Mouse (Mus musculus): ENCODE data around the gene Park7. TPM values are rescaled to one million over a fixed set of nuclear protein-coding genes. Genes with fewer than 3 reads are reported as not detected.
A peak's percentile ranks its signal among the peaks of the same experiment; 100 is the strongest.

The Park7 gene
- polyA plus RNA-seq, 1 experiment from 2014 or later: 443 TPM

GRCm38 (mm10) chr4:150869276-150870197 lies 44.7 kb downstream of the Park7 start:
- Histone ChIP-seq H3K4me1 (ENCODE audit: control insufficient read depth, insufficient read depth, low read length) (peaks cover 10% of the 10 kb centered on the region), H3K4me3 (ENCODE audit: low read depth, low read length) (no peak overlapping the region), H3K9me3 (replicated peaks; ENCODE audit: control insufficient read depth, low read length) (no peaks in the 10 kb centered on the region), H3K36me3 (replicated peaks; ENCODE audit: control insufficient read depth, insufficient read depth, low read depth, low read length) (0 out of 2 replicates have a peak, but pooled peaks cover 2% of the 10 kb centered on the region), H3K9ac (replicated peaks; ENCODE audit: low read length) (no peak overlapping the region), H3K4me2 (ENCODE audit: low read depth, low read length) (no peak overlapping the region), H3K27me3 (ENCODE audit: control insufficient read depth, insufficient read depth, low read length) (no peaks in the 10 kb centered on the region), H3K27ac (replicated peaks; ENCODE audit: low read depth, low read length) (no peak overlapping the region; the same call in 1 of the 2 replicates)
- ATAC-seq (replicated peaks; ENCODE audit: insufficient number of reproducible peaks, low FRiP score, low TSS enrichment, low read depth) (no peak), DNase-seq (ENCODE audit: low spot score) (no peak)
- 69% methylated on average over 17 of the region's 17 CpGs for WGBS

- Histone ChIP-seq H3K27me3 (ENCODE audit: control insufficient read depth, insufficient read depth, low read length) (no peaks in the 10 kb centered on the region), H3K9me3 (replicated peaks; ENCODE audit: control insufficient read depth, low read length) (no peaks in the 10 kb centered on the region), H3K4me1 (ENCODE audit: control insufficient read depth, insufficient read depth, low read length) (peaks cover 10% of the 10 kb centered on the region), H3K4me3 (ENCODE audit: low read depth, low read length) (no peak overlapping the region), H3K36me3 (replicated peaks; ENCODE audit: control insufficient read depth, insufficient read depth, low read depth, low read length) (0 out of 2 replicates have a peak, but pooled peaks cover 2% of the 10 kb centered on the region), H3K4me2 (ENCODE audit: low read depth, low read length) (no peak overlapping the region), H3K27ac (replicated peaks; ENCODE audit: low read depth, low read length) (no peak overlapping the region), H3K9ac (replicated peaks; ENCODE audit: low read length) (no peak overlapping the region)
- DNase-seq (ENCODE audit: low spot score): no peak
- WGBS: 74% methylated on average over 2 of the region's 2 CpGs
- ATAC-seq (replicated peaks; ENCODE audit: insufficient number of reproducible peaks, low FRiP score, low TSS enrichment, low read depth): no peak
Observed at GRCm38 (mm10) chr4:150868859-150869258, 45.4 kb downstream of the Park7 start.

GRCm38 (mm10) chr4:150868161-150868560 lies 46.1 kb downstream of the Park7 start:
- H3K4me1 ChIP-seq (ENCODE audit: control insufficient read depth, insufficient read depth, low read length): peaks cover 10% of the 10 kb centered on the region
- H3K27ac ChIP-seq (replicated peaks; ENCODE audit: low read depth, low read length): no peak overlapping the region
- no peak overlapping the region for H3K9ac ChIP-seq (replicated peaks; ENCODE audit: low read length)
- no peaks in the 10 kb centered on the region for H3K9me3 ChIP-seq (replicated peaks; ENCODE audit: control insufficient read depth, low read length)
- no peaks in the 10 kb centered on the region for H3K27me3 ChIP-seq (ENCODE audit: control insufficient read depth, insufficient read depth, low read length)
- no peak for ATAC-seq (replicated peaks; ENCODE audit: insufficient number of reproducible peaks, low FRiP score, low TSS enrichment, low read depth)
- no peak overlapping the region for H3K4me3 ChIP-seq (ENCODE audit: low read depth, low read length)
- no peak for DNase-seq (ENCODE audit: low spot score)
- no peak overlapping the region for H3K4me2 ChIP-seq (ENCODE audit: low read depth, low read length)
- 77% methylated on average over 6 of the region's 6 CpGs for WGBS
- H3K36me3 ChIP-seq (replicated peaks; ENCODE audit: control insufficient read depth, insufficient read depth, low read depth, low read length): 0 out of 2 replicates have a peak, but pooled peaks cover 2% of the 10 kb centered on the region

- WGBS: 96% methylated on average over 11 of the region's 12 CpGs
- Histone ChIP-seq H3K4me1 (ENCODE audit: control insufficient read depth, insufficient read depth, low read length) (peaks cover under 1% of the 10 kb centered on the region), H3K36me3 (replicated peaks; ENCODE audit: control insufficient read depth, insufficient read depth, low read depth, low read length) (0 out of 2 replicates have a peak, but pooled peaks cover 2% of the 10 kb centered on the region), H3K4me3 (ENCODE audit: low read depth, low read length) (no peak overlapping the region), H3K9ac (replicated peaks; ENCODE audit: low read length) (no peak overlapping the region), H3K27ac (replicated peaks; ENCODE audit: low read depth, low read length) (no peak overlapping the region), H3K27me3 (ENCODE audit: control insufficient read depth, insufficient read depth, low read length) (no peaks in the 10 kb centered on the region), H3K4me2 (ENCODE audit: low read depth, low read length) (no peak overlapping the region), H3K9me3 (replicated peaks; ENCODE audit: control insufficient read depth, low read length) (no peaks in the 10 kb centered on the region)
- DNase-seq (ENCODE audit: low spot score) (no peak), ATAC-seq (replicated peaks; ENCODE audit: insufficient number of reproducible peaks, low FRiP score, low TSS enrichment, low read depth) (no peak)
Observed at GRCm38 (mm10) chr4:150866494-150866893, 47.7 kb downstream of the Park7 start.

- ATAC-seq (replicated peaks; ENCODE audit: insufficient number of reproducible peaks, low FRiP score, low TSS enrichment, low read depth) (no peak), DNase-seq (ENCODE audit: low spot score) (no peak)
- Histone ChIP-seq H3K27me3 (ENCODE audit: control insufficient read depth, insufficient read depth, low read length) (no peaks in the 10 kb centered on the region), H3K27ac (replicated peaks; ENCODE audit: low read depth, low read length) (no peak overlapping the region), H3K4me1 (ENCODE audit: control insufficient read depth, insufficient read depth, low read length) (no peaks in the 10 kb centered on the region; the same call in 1 of the 2 replicates), H3K9me3 (replicated peaks; ENCODE audit: control insufficient read depth, low read length) (no peaks in the 10 kb centered on the region), H3K9ac (replicated peaks; ENCODE audit: low read length) (no peak overlapping the region), H3K4me2 (ENCODE audit: low read depth, low read length) (no peak overlapping the region), H3K4me3 (ENCODE audit: low read depth, low read length) (no peak overlapping the region), H3K36me3 (replicated peaks; ENCODE audit: control insufficient read depth, insufficient read depth, low read depth, low read length) (0 out of 2 replicates have a peak, but pooled peaks cover 2% of the 10 kb centered on the region)
- 91% methylated on average over 11 of the region's 11 CpGs for WGBS
Observed at GRCm38 (mm10) chr4:150866069-150866468, 48.2 kb downstream of the Park7 start.

- Histone ChIP-seq H3K4me2 (ENCODE audit: low read depth, low read length) (no peak overlapping the region), H3K4me1 (ENCODE audit: control insufficient read depth, insufficient read depth, low read length) (no peaks in the 10 kb centered on the region; the same call in 1 of the 2 replicates), H3K27me3 (ENCODE audit: control insufficient read depth, insufficient read depth, low read length) (no peaks in the 10 kb centered on the region), H3K9me3 (replicated peaks; ENCODE audit: control insufficient read depth, low read length) (no peaks in the 10 kb centered on the region), H3K27ac (replicated peaks; ENCODE audit: low read depth, low read length) (no peak overlapping the region), H3K4me3 (ENCODE audit: low read depth, low read length) (no peak overlapping the region), H3K36me3 (replicated peaks; ENCODE audit: control insufficient read depth, insufficient read depth, low read depth, low read length) (0 out of 2 replicates have a peak, but pooled peaks cover 2% of the 10 kb centered on the region), H3K9ac (replicated peaks; ENCODE audit: low read length) (no peak overlapping the region)
- no peak for ATAC-seq (replicated peaks; ENCODE audit: insufficient number of reproducible peaks, low FRiP score, low TSS enrichment, low read depth)
- DNase-seq (ENCODE audit: low spot score): peak; percentile 52
Observed at GRCm38 (mm10) chr4:150865371-150865770, 48.9 kb downstream of the Park7 start.

- WGBS: 42% methylated on average over 8 of the region's 8 CpGs
Observed at GRCm38 (mm10) chr4:150862626-150863375, 51.4 kb downstream of the Park7 start.

More at GRCm38 (mm10) chr4:150862626-150863375, 51.4 kb downstream of the Park7 start:
- Histone ChIP-seq H3K27ac (replicated peaks; ENCODE audit: low read depth, low read length) (no peak overlapping the region), H3K27me3 (ENCODE audit: control insufficient read depth, insufficient read depth, low read length) (no peaks in the 10 kb centered on the region), H3K4me3 (ENCODE audit: low read depth, low read length) (no peak overlapping the region), H3K9me3 (replicated peaks; ENCODE audit: control insufficient read depth, low read length) (no peaks in the 10 kb centered on the region), H3K9ac (replicated peaks; ENCODE audit: low read length) (no peak overlapping the region), H3K36me3 (replicated peaks; ENCODE audit: control insufficient read depth, insufficient read depth, low read depth, low read length) (0 out of 2 replicates have a peak, but pooled peaks cover 2% of the 10 kb centered on the region), H3K4me1 (ENCODE audit: control insufficient read depth, insufficient read depth, low read length) (no peaks in the 10 kb centered on the region), H3K4me2 (ENCODE audit: low read depth, low read length) (no peak overlapping the region)
- no peak for DNase-seq (ENCODE audit: low spot score)
- ATAC-seq (replicated peaks; ENCODE audit: insufficient number of reproducible peaks, low FRiP score, low TSS enrichment, low read depth): no peak

All from embryonic facial prominence, embryonic 11.5 days (tissue).